Mouse (Mus musculus): ENCODE measurements at regions not wholly inside any gene's neighbourhood (a gene's known extent, or its start where the extent isn't known, plus 50 kb on each side); places are given as distances from the start of the nearest gene placed in this dataset.

GRCm38 (mm10) chr7:128860709-128861108 is 116.0 kb downstream of the Sec23ip start:
- H3K9me3 ChIP-seq (replicated peaks; ENCODE audit: control insufficient read depth, low read length) = no peaks in the 10 kb centered on the region
- H3K27me3 ChIP-seq (ENCODE audit: control insufficient read depth, insufficient read depth, low read length) = no peaks in the 10 kb centered on the region
- no peak overlapping the region for H3K4me3 ChIP-seq (ENCODE audit: low read depth, low read length)
- no peaks in the 10 kb centered on the region for H3K36me3 ChIP-seq (replicated peaks; ENCODE audit: control insufficient read depth, insufficient read depth, low read depth, low read length)
- H3K4me1 ChIP-seq (ENCODE audit: control insufficient read depth, insufficient read depth, low read length) = no peaks in the 10 kb centered on the region
- WGBS = 81% methylated on average over 4 of the region's 4 CpGs
- ATAC-seq (replicated peaks; ENCODE audit: insufficient number of reproducible peaks, low FRiP score, low TSS enrichment, low read depth) = no peak
- no peak for DNase-seq (ENCODE audit: low spot score)
- no peak overlapping the region for H3K27ac ChIP-seq (replicated peaks; ENCODE audit: low read depth, low read length)
- H3K4me2 ChIP-seq (ENCODE audit: low read depth, low read length) = no peak overlapping the region
- H3K9ac ChIP-seq (replicated peaks; ENCODE audit: low read length) = no peak overlapping the region

DNA sequence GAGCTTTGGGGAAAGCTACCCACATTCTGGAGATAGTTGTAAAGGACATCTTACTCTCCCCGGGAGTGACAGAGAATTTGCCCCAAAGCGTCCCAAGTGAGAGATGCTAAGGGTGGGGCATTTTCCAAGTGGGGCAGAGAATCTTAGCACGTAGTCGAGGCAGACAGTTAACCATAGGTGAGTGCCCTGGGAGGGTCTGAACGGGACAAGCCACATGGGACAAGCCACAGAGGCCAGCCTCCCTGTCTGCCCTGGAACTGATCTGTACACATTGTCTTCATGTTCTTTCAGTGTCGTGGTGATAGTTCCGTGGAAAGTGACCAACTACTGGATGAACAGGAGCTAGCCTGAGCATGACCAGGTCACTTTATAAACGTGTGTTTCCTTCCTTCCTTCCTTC is 116.6 kb downstream of the Sec23ip start:
- 92% methylated on average over 8 of the region's 8 CpGs for WGBS
- ATAC-seq (replicated peaks; ENCODE audit: insufficient number of reproducible peaks, low FRiP score, low TSS enrichment, low read depth) = no peak

DNA sequence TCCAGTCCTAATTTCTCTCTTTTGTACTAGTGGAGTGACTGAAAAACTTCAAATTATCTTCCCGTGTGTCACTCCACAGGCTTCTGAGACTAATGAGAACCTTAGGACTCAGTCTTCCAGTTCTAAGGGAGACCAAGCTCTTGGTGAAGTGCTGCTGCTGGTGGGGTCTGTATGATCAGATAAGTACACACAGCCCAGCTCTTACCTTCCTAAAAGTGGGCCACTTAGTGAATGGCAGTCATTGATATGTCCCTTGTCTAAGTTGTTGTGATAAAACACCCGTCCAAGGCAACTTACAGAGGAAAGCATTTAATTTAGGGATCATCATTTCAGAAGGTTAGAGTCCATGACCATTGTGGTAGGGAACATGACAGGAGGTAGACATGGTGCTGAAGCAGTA is 124.1 kb downstream of the Sec23ip start:
- Histone ChIP-seq H3K4me3 (ENCODE audit: low read depth, low read length) (no peak overlapping the region), H3K4me2 (ENCODE audit: low read depth, low read length) (no peak overlapping the region), H3K36me3 (replicated peaks; ENCODE audit: control insufficient read depth, insufficient read depth, low read depth, low read length) (no peaks in the 10 kb centered on the region), H3K27me3 (ENCODE audit: control insufficient read depth, insufficient read depth, low read length) (no peaks in the 10 kb centered on the region), H3K27ac (replicated peaks; ENCODE audit: low read depth, low read length) (no peak overlapping the region), H3K9ac (replicated peaks; ENCODE audit: low read length) (no peak overlapping the region), H3K4me1 (ENCODE audit: control insufficient read depth, insufficient read depth, low read length) (no peaks in the 10 kb centered on the region), H3K9me3 (replicated peaks; ENCODE audit: control insufficient read depth, low read length) (no peaks in the 10 kb centered on the region)
- ATAC-seq (replicated peaks; ENCODE audit: insufficient number of reproducible peaks, low FRiP score, low TSS enrichment, low read depth) (no peak), DNase-seq (ENCODE audit: low spot score) (no peak)
- 79% methylated on average over 2 of the region's 2 CpGs for WGBS

More for the DNA sequence above, 116.6 kb downstream of the Sec23ip start:
- H3K27ac ChIP-seq (replicated peaks; ENCODE audit: low read depth, low read length) = no peak overlapping the region
- no peak overlapping the region for H3K9ac ChIP-seq (replicated peaks; ENCODE audit: low read length)
- H3K36me3 ChIP-seq (replicated peaks; ENCODE audit: control insufficient read depth, insufficient read depth, low read depth, low read length) = no peaks in the 10 kb centered on the region
- DNase-seq (ENCODE audit: low spot score) = no peak
- no peaks in the 10 kb centered on the region for H3K4me1 ChIP-seq (ENCODE audit: control insufficient read depth, insufficient read depth, low read length)
- H3K4me2 ChIP-seq (ENCODE audit: low read depth, low read length) = no peak overlapping the region
- H3K4me3 ChIP-seq (ENCODE audit: low read depth, low read length) = no peak overlapping the region
- H3K9me3 ChIP-seq (replicated peaks; ENCODE audit: control insufficient read depth, low read length) = no peaks in the 10 kb centered on the region
- H3K27me3 ChIP-seq (ENCODE audit: control insufficient read depth, insufficient read depth, low read length) = no peaks in the 10 kb centered on the region

DNA sequence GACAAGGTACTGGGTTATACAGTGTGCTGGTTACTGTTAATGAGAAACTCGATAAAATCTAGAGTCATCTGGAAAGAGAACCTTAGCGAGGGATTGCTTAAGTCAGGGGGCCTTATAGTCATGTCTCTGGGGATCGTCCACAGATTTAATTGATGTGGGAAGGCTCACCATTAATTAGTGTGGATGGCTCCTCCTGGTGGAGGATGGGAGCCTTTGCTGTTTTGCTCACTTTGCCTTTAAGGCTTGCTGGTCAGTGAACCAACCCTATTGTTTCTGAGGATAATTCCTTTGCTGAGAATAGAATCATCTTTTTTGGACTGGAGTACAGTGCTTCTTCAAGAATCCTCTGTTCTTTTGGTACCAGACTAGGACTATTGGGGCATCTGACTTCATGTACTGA is 139.3 kb downstream of the Sec23ip start:
- Histone ChIP-seq H3K4me2 (ENCODE audit: low read depth, low read length) (no peak overlapping the region), H3K36me3 (replicated peaks; ENCODE audit: control insufficient read depth, insufficient read depth, low read depth, low read length) (no peaks in the 10 kb centered on the region), H3K4me1 (ENCODE audit: control insufficient read depth, insufficient read depth, low read length) (no peaks in the 10 kb centered on the region), H3K4me3 (ENCODE audit: low read depth, low read length) (no peak overlapping the region), H3K27ac (replicated peaks; ENCODE audit: low read depth, low read length) (no peak overlapping the region), H3K9me3 (replicated peaks; ENCODE audit: control insufficient read depth, low read length) (no peaks in the 10 kb centered on the region), H3K9ac (replicated peaks; ENCODE audit: low read length) (no peak overlapping the region), H3K27me3 (ENCODE audit: control insufficient read depth, insufficient read depth, low read length) (no peaks in the 10 kb centered on the region)
- DNase-seq (ENCODE audit: low spot score) = no peak
- WGBS = 69% methylated on average over 3 of the region's 3 CpGs
- ATAC-seq (replicated peaks; ENCODE audit: insufficient number of reproducible peaks, low FRiP score, low TSS enrichment, low read depth) = no peak

GRCm38 (mm10) chr7:128885551-128885950 is 140.8 kb downstream of the Sec23ip start:
- Histone ChIP-seq H3K27ac (replicated peaks; ENCODE audit: low read depth, low read length) (no peak overlapping the region), H3K27me3 (ENCODE audit: control insufficient read depth, insufficient read depth, low read length) (no peaks in the 10 kb centered on the region), H3K9me3 (replicated peaks; ENCODE audit: control insufficient read depth, low read length) (no peaks in the 10 kb centered on the region), H3K4me1 (ENCODE audit: control insufficient read depth, insufficient read depth, low read length) (no peaks in the 10 kb centered on the region), H3K4me2 (ENCODE audit: low read depth, low read length) (no peak overlapping the region), H3K9ac (replicated peaks; ENCODE audit: low read length) (no peak overlapping the region), H3K36me3 (replicated peaks; ENCODE audit: control insufficient read depth, insufficient read depth, low read depth, low read length) (no peaks in the 10 kb centered on the region), H3K4me3 (ENCODE audit: low read depth, low read length) (no peak overlapping the region)
- 73% methylated on average over 4 of the region's 4 CpGs for WGBS
- DNase-seq (ENCODE audit: low spot score) (no peak), ATAC-seq (replicated peaks; ENCODE audit: insufficient number of reproducible peaks, low FRiP score, low TSS enrichment, low read depth) (no peak)

GRCm38 (mm10) chr7:128910134-128910533 is 165.4 kb downstream of the Sec23ip start:
- Histone ChIP-seq H3K27ac (replicated peaks; ENCODE audit: low read depth, low read length) (no peak overlapping the region), H3K4me3 (ENCODE audit: low read depth, low read length) (no peak overlapping the region), H3K4me1 (ENCODE audit: control insufficient read depth, insufficient read depth, low read length) (no peaks in the 10 kb centered on the region), H3K9ac (replicated peaks; ENCODE audit: low read length) (no peak overlapping the region), H3K27me3 (ENCODE audit: control insufficient read depth, insufficient read depth, low read length) (no peaks in the 10 kb centered on the region), H3K4me2 (ENCODE audit: low read depth, low read length) (no peak overlapping the region), H3K9me3 (replicated peaks; ENCODE audit: control insufficient read depth, low read length) (no peaks in the 10 kb centered on the region), H3K36me3 (replicated peaks; ENCODE audit: control insufficient read depth, insufficient read depth, low read depth, low read length) (no peaks in the 10 kb centered on the region)
- ATAC-seq (replicated peaks; ENCODE audit: insufficient number of reproducible peaks, low FRiP score, low TSS enrichment, low read depth) = no peak
- DNase-seq (ENCODE audit: low spot score) = no peak
- 85% methylated on average over 4 of the region's 4 CpGs for WGBS

DNA sequence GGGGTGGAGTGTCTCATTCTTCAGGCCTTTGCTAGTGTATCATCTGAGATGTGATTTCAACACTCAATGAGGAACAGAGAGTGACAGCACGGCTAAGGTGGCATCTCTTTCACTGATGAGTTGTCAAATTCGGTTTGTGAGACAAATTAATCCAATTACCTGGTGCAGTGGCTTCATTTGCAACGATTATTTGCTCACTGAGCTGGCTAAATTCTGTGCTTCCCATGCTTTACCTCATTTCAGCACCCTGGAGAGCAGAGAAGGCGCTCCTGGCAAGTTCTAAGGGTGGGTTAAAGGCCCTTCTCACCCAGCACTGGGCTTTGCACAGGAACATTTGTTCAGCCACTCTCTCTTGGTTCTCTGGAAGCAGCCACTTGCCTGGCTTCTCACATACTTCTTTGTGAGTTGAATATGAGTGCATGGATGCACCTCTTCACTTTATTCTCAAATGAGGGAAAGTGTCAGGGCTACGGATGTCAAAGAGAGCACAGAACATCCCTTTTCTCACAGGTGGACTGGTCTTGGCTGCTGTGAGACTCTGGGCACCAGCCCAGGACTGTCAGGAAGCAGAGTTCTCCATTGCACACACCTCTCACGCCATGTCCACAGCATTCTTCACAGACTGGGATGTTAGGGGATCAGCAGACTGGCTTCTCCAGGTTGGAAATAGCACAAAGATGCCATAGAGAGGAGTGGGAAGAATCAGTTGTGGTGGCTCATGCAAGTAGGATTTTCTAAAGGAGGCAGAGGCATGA is 193.4 kb downstream of the Sec23ip start:
- no peaks in the 10 kb centered on the region for H3K27me3 ChIP-seq (ENCODE audit: control insufficient read depth, insufficient read depth, low read length)
- 53% methylated on average over 6 of the region's 6 CpGs for WGBS
- no peak overlapping the region for H3K4me2 ChIP-seq (ENCODE audit: low read depth, low read length)
- no peak overlapping the region for H3K9ac ChIP-seq (replicated peaks; ENCODE audit: low read length)
- no peaks in the 10 kb centered on the region for H3K4me1 ChIP-seq (ENCODE audit: control insufficient read depth, insufficient read depth, low read length)
- no peak for ATAC-seq (replicated peaks; ENCODE audit: insufficient number of reproducible peaks, low FRiP score, low TSS enrichment, low read depth)
- no peaks in the 10 kb centered on the region for H3K36me3 ChIP-seq (replicated peaks; ENCODE audit: control insufficient read depth, insufficient read depth, low read depth, low read length)
- H3K9me3 ChIP-seq (replicated peaks; ENCODE audit: control insufficient read depth, low read length) = no peaks in the 10 kb centered on the region
- DNase-seq (ENCODE audit: low spot score) = peak; percentile 76
- H3K27ac ChIP-seq (replicated peaks; ENCODE audit: low read depth, low read length) = no peak overlapping the region
- H3K4me3 ChIP-seq (ENCODE audit: low read depth, low read length) = no peak overlapping the region

DNA sequence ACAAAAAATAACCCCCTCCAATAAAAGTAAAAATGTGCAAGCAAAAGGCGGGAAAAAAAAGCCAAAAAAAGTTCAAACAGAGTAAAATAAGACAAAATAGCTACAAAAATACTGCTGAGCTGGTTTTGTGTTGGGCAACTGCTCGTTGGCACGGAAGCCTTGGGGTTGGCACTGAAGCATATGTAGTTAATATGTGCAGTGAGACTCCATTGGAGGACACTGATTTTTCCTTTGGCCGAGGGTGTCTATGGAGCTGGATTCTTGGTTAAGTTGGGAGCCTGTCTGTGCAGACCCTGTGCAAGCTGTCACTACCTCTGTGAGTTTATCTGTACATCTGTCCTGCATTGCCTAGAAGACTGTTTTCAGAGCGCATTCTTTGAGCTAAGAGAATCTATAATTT is 215.8 kb downstream of the Sec23ip start:
- H3K4me3 ChIP-seq (ENCODE audit: low read depth, low read length) = no peak overlapping the region
- ATAC-seq (replicated peaks; ENCODE audit: insufficient number of reproducible peaks, low FRiP score, low TSS enrichment, low read depth) (no peak), DNase-seq (ENCODE audit: low spot score) (no peak)
- WGBS = 85% methylated on average over 5 of the region's 5 CpGs
- H3K4me2 ChIP-seq (ENCODE audit: low read depth, low read length) = no peak overlapping the region
- no peaks in the 10 kb centered on the region; the same call in 1 of the 2 replicates for H3K9me3 ChIP-seq (replicated peaks; ENCODE audit: control insufficient read depth, low read length)
- H3K4me1 ChIP-seq (ENCODE audit: control insufficient read depth, insufficient read depth, low read length) = no peaks in the 10 kb centered on the region
- H3K27ac ChIP-seq (replicated peaks; ENCODE audit: low read depth, low read length) = no peak overlapping the region
- no peaks in the 10 kb centered on the region for H3K36me3 ChIP-seq (replicated peaks; ENCODE audit: control insufficient read depth, insufficient read depth, low read depth, low read length)
- H3K27me3 ChIP-seq (ENCODE audit: control insufficient read depth, insufficient read depth, low read length) = no peaks in the 10 kb centered on the region
- no peak overlapping the region for H3K9ac ChIP-seq (replicated peaks; ENCODE audit: low read length)
